Mouse (Mus musculus) midbrain, postnatal 0 days (tissue): ENCODE data around the gene Klrg1. TPM values are rescaled to one million over a fixed set of nuclear protein-coding genes. Genes with fewer than 3 reads are reported as not detected.

Experiments
- ATAC-seq: fragments of 200-750 bp; cut with Nextera tagmentation; 2 replicates; pipeline ENCODE4 v1.8.0; 2017; ENCODE audit warnings: moderate number of reproducible peaks, mild to moderate bottlenecking, moderate TSS enrichment, moderate library complexity; ENCODE audit not compliant: low FRiP score
- DNase-seq: peaks from one replicate; pipeline ENCODE4 v3.0.0-alpha.2; 2015; ENCODE audit warnings: low spot score
- H3K27ac ChIP-seq: fragments of 300-500 bp; sonication (generic); 2 replicates; pipeline ENCODE4 v1.5.1; 2014; ENCODE audit warnings: low read depth, mild to moderate bottlenecking, low read length, mixed read lengths
- H3K27me3 ChIP-seq: fragments of 300-500 bp; sonication (generic); 2 replicates; pipeline ENCODE4 v1.6.1; 2014; ENCODE audit warnings: low read length, control low read depth, mixed read lengths; ENCODE audit not compliant: insufficient read depth
- H3K36me3 ChIP-seq: fragments of 300-500 bp; sonication (generic); 2 replicates; pipeline ENCODE4 v1.6.1; 2014; ENCODE audit warnings: low read length, control low read depth, mixed read lengths; ENCODE audit not compliant: insufficient read depth
- H3K4me1 ChIP-seq: fragments of 300-500 bp; sonication (generic); 2 replicates; pipeline ENCODE4 v1.6.1; 2014; ENCODE audit warnings: mild to moderate bottlenecking, control low read depth, antibody characterized with exemption, low read length, mixed read lengths; ENCODE audit not compliant: insufficient read depth
- H3K4me2 ChIP-seq: fragments of 300-500 bp; sonication (generic); 2 replicates; pipeline ENCODE4 v1.6.1; 2014; ENCODE audit warnings: low read depth, mild to moderate bottlenecking, low read length, mixed read lengths; ENCODE audit not compliant: poor library complexity, severe bottlenecking
- H3K4me3 ChIP-seq: fragments of 300-500 bp; sonication (generic); 2 replicates; pipeline ENCODE4 v1.5.1; 2014; ENCODE audit warnings: low read depth, mild to moderate bottlenecking, low read length, moderate library complexity
- H3K9ac ChIP-seq: fragments of 300-500 bp; sonication (generic); replicated peaks from 2 replicates; pipeline ENCODE4 v1.6.1; 2014; ENCODE audit warnings: mild to moderate bottlenecking, low read length, moderate library complexity, mixed read lengths; ENCODE audit not compliant: poor library complexity, severe bottlenecking
- H3K9me3 ChIP-seq: fragments of 300-500 bp; sonication (generic); 2 replicates; pipeline ENCODE4 v1.6.1; 2016; ENCODE audit warnings: low read length, control low read depth
- CTCF ChIP-seq: IDR thresholded peaks from 2 replicates; pipeline ENCODE4 v1.5.1; 2016; ENCODE audit warnings: antibody characterized with exemption, mild to moderate bottlenecking
- WGBS: fragments of 180-500 bp; shearing (Covaris S2); extraction: QIAGEN DNeasy Blood & Tissue Kit; methylation state at CpG from one replicate; pipeline ENCODE4 v1.1.7; 2014; 5-methylcytosine and 5-hydroxymethylcytosine counted together
- polyA plus RNA-seq: library from polyadenylated mRNA; unstranded; fragments of >200 nt; fragmentation: Nextera tagmentation; extraction: Ambion mirVana; gene quantifications from 2 replicates; pipeline ENCODE4 v1.2.1, GENCODE M21; 2015
- total RNA-seq: library from RNA; depleted of rRNA; stranded (reverse); fragments of >200 nt; gene quantifications from 2 replicates; pipeline ENCODE4 v1.2.3, GENCODE M21; 2014

Gene Klrg1
- total and polyA plus RNA-seq, 2 experiments from 2014 or later: 0.33 to 1.9 TPM

GRCm38 (mm10) chr6:122303526-122303925, 20.8 kb upstream of the Klrg1 start:
- Histone ChIP-seq H3K9me3 (no peaks in the 10 kb centered on the region), H3K4me2 (no peak overlapping the region), H3K27ac (no peak overlapping the region), H3K36me3 (no peaks in the 10 kb centered on the region), H3K9ac (no peak overlapping the region), H3K27me3 (no peaks in the 10 kb centered on the region), H3K4me1 (no peaks in the 10 kb centered on the region), H3K4me3 (no peak overlapping the region)
- WGBS: 86% methylated on average over 9 of the region's 9 CpGs
- no peak for TF ChIP-seq CTCF
- no peak for ATAC-seq
- DNase-seq: no peak

- Histone ChIP-seq H3K9ac (no peak overlapping the region), H3K4me2 (no peak overlapping the region), H3K27ac (no peak overlapping the region), H3K36me3 (no peaks in the 10 kb centered on the region), H3K9me3 (no peaks in the 10 kb centered on the region), H3K27me3 (no peaks in the 10 kb centered on the region), H3K4me1 (no peaks in the 10 kb centered on the region), H3K4me3 (no peak overlapping the region)
- 93% methylated on average over 4 of the region's 4 CpGs for WGBS
- no peak for ATAC-seq
- no peak for DNase-seq
- TF ChIP-seq CTCF: no peak
Measured at GRCm38 (mm10) chr6:122302661-122303060, 20.0 kb upstream of the Klrg1 start.

- no peak for DNase-seq
- H3K9ac ChIP-seq: no peak overlapping the region
- no peaks in the 10 kb centered on the region for H3K27me3 ChIP-seq
- ATAC-seq: no peak
- TF ChIP-seq CTCF: no peak
- H3K27ac ChIP-seq: no peak overlapping the region
- no peaks in the 10 kb centered on the region for H3K4me1 ChIP-seq
- H3K4me3 ChIP-seq: no peak overlapping the region
- 52% methylated on average over 1 of the region's 1 CpGs for WGBS
- H3K4me2 ChIP-seq: no peak overlapping the region
- H3K36me3 ChIP-seq: no peaks in the 10 kb centered on the region
- no peaks in the 10 kb centered on the region for H3K9me3 ChIP-seq
Measured at GRCm38 (mm10) chr6:122302121-122302520, 19.4 kb upstream of the Klrg1 start.

GRCm38 (mm10) chr6:122299621-122300133, 17.0 kb upstream of the Klrg1 start:
- 80% methylated on average over 3 of the region's 3 CpGs for WGBS
- ATAC-seq (no peak), DNase-seq (no peak)
- no peaks in the 10 kb centered on the region for H3K9me3 ChIP-seq
- H3K36me3 ChIP-seq: no peaks in the 10 kb centered on the region
- H3K4me2 ChIP-seq: no peak overlapping the region
- no peak overlapping the region for H3K27ac ChIP-seq
- H3K4me1 ChIP-seq: no peaks in the 10 kb centered on the region
- no peak overlapping the region for H3K9ac ChIP-seq
- no peak for TF ChIP-seq CTCF
- H3K4me3 ChIP-seq: no peak overlapping the region
- H3K27me3 ChIP-seq: no peaks in the 10 kb centered on the region

- H3K4me2 ChIP-seq: peak overlapping the region; percentile 67; the same call in 1 of the 2 replicates
- no peaks in the 10 kb centered on the region for H3K27me3 ChIP-seq
- TF ChIP-seq CTCF: no peak
- H3K4me1 ChIP-seq: no peaks in the 10 kb centered on the region
- ATAC-seq (no peak), DNase-seq (no peak)
- 64% methylated on average over 4 of the region's 4 CpGs for WGBS
- no peaks in the 10 kb centered on the region for H3K36me3 ChIP-seq
- H3K9me3 ChIP-seq: no peaks in the 10 kb centered on the region
- peak overlapping the region; percentile 72; the same call in 1 of the 2 replicates for H3K9ac ChIP-seq
- 0 out of 2 replicates have a peak overlapping the region, but pooled peaks have one; percentile 84 for H3K27ac ChIP-seq
- H3K4me3 ChIP-seq: peak overlapping the region; percentile 51; the same call in 1 of the 2 replicates
Measured at GRCm38 (mm10) chr6:122298223-122298609, 15.5 kb upstream of the Klrg1 start.

GRCm38 (mm10) chr6:122297279-122298222, 14.9 kb upstream of the Klrg1 start:
- WGBS: 3% methylated on average over 25 of the region's 25 CpGs
- DNase-seq (peak; percentile 70), ATAC-seq (peak; percentile 88)
- Histone ChIP-seq H3K27ac (peak overlapping the region; percentile 84), H3K4me3 (peak overlapping the region; percentile 51), H3K27me3 (no peaks in the 10 kb centered on the region), H3K4me2 (peak overlapping the region; percentile 67), H3K4me1 (no peaks in the 10 kb centered on the region), H3K9me3 (no peaks in the 10 kb centered on the region), H3K36me3 (no peaks in the 10 kb centered on the region), H3K9ac (peak overlapping the region; percentile 72)
- peak; percentile 56 for TF ChIP-seq CTCF
